Mouse (Mus musculus): Measurements from ENCODE around the gene Itpr2. TPM values are rescaled to one million over a fixed set of nuclear protein-coding genes. Genes with fewer than 3 reads are reported as not detected.
A peak's percentile ranks its signal among the peaks of the same experiment; 100 is the strongest.

Itpr2 gene
- polyA plus RNA-seq, 1 experiment from 2014 or later = 6.2 TPM

DNA sequence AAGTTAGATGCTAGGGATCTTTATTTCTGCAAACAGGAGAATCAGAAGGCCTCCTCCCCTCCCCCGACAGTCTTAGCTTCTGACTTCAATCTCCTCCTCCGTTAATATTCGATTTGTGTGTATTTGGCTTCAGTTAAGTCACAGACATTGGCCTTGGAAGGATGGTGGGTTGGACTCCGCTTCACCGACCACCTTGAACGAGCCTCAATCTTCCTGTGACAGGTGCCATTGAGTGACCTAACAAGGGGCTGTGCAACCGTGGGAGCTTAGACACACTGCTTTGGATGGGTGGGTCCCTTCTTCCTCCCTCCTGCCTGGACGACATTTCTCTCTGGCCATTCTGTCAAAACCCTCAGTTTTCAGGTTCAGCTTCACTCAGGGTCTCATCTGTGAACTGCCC, 366.7 kb downstream of the Itpr2 start:
- no peak overlapping the region for H3K4me2 ChIP-seq (replicated peaks)
- peaks cover 16% of the 10 kb centered on the region for H3K4me1 ChIP-seq (replicated peaks; ENCODE audit: control insufficient read depth, insufficient read depth, low read length)
- 62% methylated on average over 8 of the region's 8 CpGs for WGBS
- no peak for ATAC-seq (ENCODE audit: low FRiP score)
- no peaks in the 10 kb centered on the region for H3K36me3 ChIP-seq (replicated peaks; ENCODE audit: control insufficient read depth, insufficient read depth)
- H3K9ac ChIP-seq = no peak overlapping the region
- H3K4me3 ChIP-seq (replicated peaks; ENCODE audit: low read length) = no peak overlapping the region
- H3K9me3 ChIP-seq (ENCODE audit: control insufficient read depth, low read length) = no peaks in the 10 kb centered on the region
- peak overlapping the region; percentile 71; the same call in 1 of the 2 replicates for H3K27ac ChIP-seq
- no peak for DNase-seq (ENCODE audit: low spot score)
- H3K27me3 ChIP-seq (ENCODE audit: control insufficient read depth, insufficient read depth, low read length) = no peaks in the 10 kb centered on the region

GRCm38 (mm10) chr6:146133921-146134320, 368.1 kb downstream of the Itpr2 start:
- no peak overlapping the region for H3K4me3 ChIP-seq (replicated peaks; ENCODE audit: low read length)
- peaks cover 16% of the 10 kb centered on the region for H3K4me1 ChIP-seq (replicated peaks; ENCODE audit: control insufficient read depth, insufficient read depth, low read length)
- ATAC-seq (ENCODE audit: low FRiP score) (no peak), DNase-seq (ENCODE audit: low spot score) (no peak)
- H3K27ac ChIP-seq = no peak overlapping the region
- no peaks in the 10 kb centered on the region for H3K27me3 ChIP-seq (ENCODE audit: control insufficient read depth, insufficient read depth, low read length)
- no peaks in the 10 kb centered on the region for H3K36me3 ChIP-seq (replicated peaks; ENCODE audit: control insufficient read depth, insufficient read depth)
- 55% methylated on average over 8 of the region's 8 CpGs for WGBS
- no peak overlapping the region for H3K9ac ChIP-seq
- no peaks in the 10 kb centered on the region for H3K9me3 ChIP-seq (ENCODE audit: control insufficient read depth, low read length)
- no peak overlapping the region for H3K4me2 ChIP-seq (replicated peaks)

DNA sequence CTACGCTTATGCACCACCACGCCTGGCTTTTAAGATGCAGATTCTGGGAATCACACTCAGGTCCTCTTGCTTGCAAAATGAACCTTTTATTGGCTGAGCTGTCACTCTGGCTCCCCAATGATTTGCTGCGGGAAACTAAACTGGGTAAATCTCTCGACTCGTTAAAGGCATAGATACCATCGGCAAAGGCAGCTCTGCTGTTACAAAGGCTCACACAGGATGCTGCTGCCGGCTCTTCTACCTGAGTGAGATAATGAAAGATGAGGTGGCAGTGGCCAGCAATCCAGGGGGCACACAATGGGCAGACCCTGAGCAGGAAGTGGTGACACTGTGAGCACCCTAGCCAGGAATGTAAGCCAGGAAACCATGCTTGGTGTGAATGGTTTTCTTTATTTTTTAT, 373.0 kb downstream of the Itpr2 start:
- no peak overlapping the region for H3K4me2 ChIP-seq (replicated peaks)
- WGBS = 84% methylated on average over 7 of the region's 7 CpGs

DNA sequence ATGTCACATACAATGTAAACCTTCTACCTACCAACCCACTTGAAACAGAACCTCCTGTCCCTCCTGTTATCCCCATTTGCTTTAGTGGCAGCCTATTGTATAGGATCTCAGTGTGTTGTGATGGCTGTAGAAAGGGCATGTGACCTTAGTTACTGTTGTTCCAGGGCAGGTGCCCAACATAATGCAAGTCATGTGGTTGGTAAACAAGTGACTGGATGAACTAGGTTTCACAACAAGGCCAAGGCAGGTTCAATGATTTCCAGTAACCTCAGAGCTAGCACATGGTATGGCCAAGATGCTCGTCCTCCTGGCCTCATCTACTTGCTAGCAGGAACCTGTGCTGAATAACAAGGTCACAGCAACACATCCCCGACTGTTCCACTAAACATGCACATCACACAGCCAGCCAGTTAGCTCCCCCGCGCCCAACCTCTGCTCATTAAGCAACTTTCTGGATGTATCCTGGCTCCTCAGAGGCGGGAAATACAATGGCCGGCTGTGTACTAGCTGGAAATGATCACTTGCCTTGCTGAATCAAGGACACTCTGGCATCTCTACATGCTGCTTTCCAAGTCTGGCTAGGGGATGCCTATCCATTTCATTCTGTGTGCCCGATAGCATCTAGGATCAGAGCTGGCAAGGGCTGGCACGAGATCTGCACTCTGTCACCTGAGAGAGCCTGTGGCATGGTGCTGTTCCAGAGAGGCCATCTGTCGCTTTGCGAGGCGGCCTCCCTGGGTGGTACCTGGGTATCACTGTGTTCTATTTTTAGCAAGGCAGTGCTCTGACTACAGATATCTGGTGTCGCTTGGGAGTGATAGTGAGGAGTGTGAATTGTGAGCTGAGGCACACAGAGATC, 375.0 kb downstream of the Itpr2 start:
- Histone ChIP-seq H3K36me3 (replicated peaks; ENCODE audit: control insufficient read depth, insufficient read depth) (no peaks in the 10 kb centered on the region), H3K4me3 (replicated peaks; ENCODE audit: low read length) (no peak overlapping the region)

More for the DNA sequence above, 373.0 kb downstream of the Itpr2 start:
- ATAC-seq (ENCODE audit: low FRiP score) (no peak), DNase-seq (ENCODE audit: low spot score) (no peak)
- Histone ChIP-seq H3K4me1 (replicated peaks; ENCODE audit: control insufficient read depth, insufficient read depth, low read length) (no peaks in the 10 kb centered on the region), H3K4me3 (replicated peaks; ENCODE audit: low read length) (no peak overlapping the region), H3K9me3 (ENCODE audit: control insufficient read depth, low read length) (no peaks in the 10 kb centered on the region), H3K36me3 (replicated peaks; ENCODE audit: control insufficient read depth, insufficient read depth) (no peaks in the 10 kb centered on the region), H3K9ac (no peak overlapping the region), H3K27ac (no peak overlapping the region), H3K27me3 (ENCODE audit: control insufficient read depth, insufficient read depth, low read length) (no peaks in the 10 kb centered on the region)

DNA sequence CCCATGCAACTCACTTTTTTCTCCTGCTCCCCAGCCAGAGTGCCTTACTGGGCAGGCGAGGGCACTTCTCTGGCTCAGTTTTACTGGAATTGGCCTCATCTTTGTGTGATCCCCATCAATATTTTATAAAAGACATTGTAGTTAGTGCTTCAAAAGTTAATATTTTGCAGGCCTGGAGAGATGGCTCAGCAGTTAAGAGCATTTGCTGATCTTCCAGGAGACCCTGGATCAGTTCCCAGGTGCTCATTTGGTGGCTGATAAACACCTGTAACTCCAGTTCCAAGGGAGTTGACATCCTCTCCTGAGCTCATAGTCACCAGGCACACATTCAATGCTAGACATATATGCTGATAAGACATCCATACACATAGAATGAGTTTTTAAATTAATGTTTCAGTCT, 376.4 kb downstream of the Itpr2 start:
- no peak overlapping the region for H3K9ac ChIP-seq
- no peak overlapping the region for H3K4me2 ChIP-seq (replicated peaks)
- 97% methylated on average over 1 of the region's 1 CpGs for WGBS
- H3K27me3 ChIP-seq (ENCODE audit: control insufficient read depth, insufficient read depth, low read length) = no peaks in the 10 kb centered on the region
- H3K4me3 ChIP-seq (replicated peaks; ENCODE audit: low read length) = no peak overlapping the region
- no peaks in the 10 kb centered on the region for H3K9me3 ChIP-seq (ENCODE audit: control insufficient read depth, low read length)
- DNase-seq (ENCODE audit: low spot score) (no peak), ATAC-seq (ENCODE audit: low FRiP score) (no peak)
- no peaks in the 10 kb centered on the region for H3K36me3 ChIP-seq (replicated peaks; ENCODE audit: control insufficient read depth, insufficient read depth)
- no peaks in the 10 kb centered on the region for H3K4me1 ChIP-seq (replicated peaks; ENCODE audit: control insufficient read depth, insufficient read depth, low read length)
- no peak overlapping the region for H3K27ac ChIP-seq

More for the DNA sequence above, 375.0 kb downstream of the Itpr2 start:
- Histone ChIP-seq H3K9me3 (ENCODE audit: control insufficient read depth, low read length) (no peaks in the 10 kb centered on the region), H3K27ac (no peak overlapping the region), H3K9ac (no peak overlapping the region), H3K4me1 (replicated peaks; ENCODE audit: control insufficient read depth, insufficient read depth, low read length) (no peaks in the 10 kb centered on the region), H3K27me3 (ENCODE audit: control insufficient read depth, insufficient read depth, low read length) (no peaks in the 10 kb centered on the region), H3K4me2 (replicated peaks) (no peak overlapping the region)
- no peak for ATAC-seq (ENCODE audit: low FRiP score)
- 82% methylated on average over 12 of the region's 12 CpGs for WGBS
- no peak for DNase-seq (ENCODE audit: low spot score)

GRCm38 (mm10) chr6:146124479-146124878, 377.5 kb downstream of the Itpr2 start:
- Histone ChIP-seq H3K36me3 (replicated peaks; ENCODE audit: control insufficient read depth, insufficient read depth) (no peaks in the 10 kb centered on the region), H3K4me3 (replicated peaks; ENCODE audit: low read length) (no peak overlapping the region), H3K27ac (no peak overlapping the region), H3K9ac (no peak overlapping the region), H3K27me3 (ENCODE audit: control insufficient read depth, insufficient read depth, low read length) (no peaks in the 10 kb centered on the region), H3K4me1 (replicated peaks; ENCODE audit: control insufficient read depth, insufficient read depth, low read length) (no peaks in the 10 kb centered on the region), H3K4me2 (replicated peaks) (no peak overlapping the region), H3K9me3 (ENCODE audit: control insufficient read depth, low read length) (no peaks in the 10 kb centered on the region)
- WGBS = 87% methylated on average over 3 of the region's 3 CpGs
- no peak for DNase-seq (ENCODE audit: low spot score)
- no peak for ATAC-seq (ENCODE audit: low FRiP score)

DNA sequence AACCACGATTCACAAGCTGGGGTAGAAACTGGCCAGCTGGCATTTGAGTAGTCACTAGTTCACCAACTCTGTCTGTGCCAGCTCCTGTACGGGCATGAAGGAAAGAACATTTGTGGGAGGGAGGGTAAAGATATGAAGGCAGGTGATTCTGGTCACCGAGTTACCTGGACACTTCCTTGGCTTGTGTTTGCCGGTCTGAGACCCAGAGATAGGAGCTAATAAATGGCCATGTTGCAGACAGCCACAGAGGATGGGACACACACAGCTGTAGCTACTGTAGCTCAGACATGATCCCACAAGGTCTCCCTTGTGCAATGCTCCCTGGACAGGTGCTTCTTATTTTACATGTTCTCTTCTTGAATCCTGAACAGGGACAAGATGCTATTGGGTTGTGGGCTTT, 378.4 kb downstream of the Itpr2 start:
- Histone ChIP-seq H3K27ac (no peak overlapping the region), H3K9me3 (ENCODE audit: control insufficient read depth, low read length) (no peaks in the 10 kb centered on the region), H3K36me3 (replicated peaks; ENCODE audit: control insufficient read depth, insufficient read depth) (no peaks in the 10 kb centered on the region), H3K4me3 (replicated peaks; ENCODE audit: low read length) (no peak overlapping the region), H3K4me1 (replicated peaks; ENCODE audit: control insufficient read depth, insufficient read depth, low read length) (no peaks in the 10 kb centered on the region), H3K4me2 (replicated peaks) (no peak overlapping the region), H3K9ac (no peak overlapping the region), H3K27me3 (ENCODE audit: control insufficient read depth, insufficient read depth, low read length) (no peaks in the 10 kb centered on the region)
- DNase-seq (ENCODE audit: low spot score) = no peak
- WGBS = 94% methylated on average over 4 of the region's 4 CpGs
- ATAC-seq (ENCODE audit: low FRiP score) = no peak

- Histone ChIP-seq H3K4me3 (replicated peaks; ENCODE audit: low read length) (no peak overlapping the region), H3K4me2 (replicated peaks) (no peak overlapping the region), H3K36me3 (replicated peaks; ENCODE audit: control insufficient read depth, insufficient read depth) (no peaks in the 10 kb centered on the region), H3K27me3 (ENCODE audit: control insufficient read depth, insufficient read depth, low read length) (no peaks in the 10 kb centered on the region), H3K9me3 (ENCODE audit: control insufficient read depth, low read length) (no peaks in the 10 kb centered on the region), H3K4me1 (replicated peaks; ENCODE audit: control insufficient read depth, insufficient read depth, low read length) (0 out of 2 replicates have a peak, but pooled peaks cover 2% of the 10 kb centered on the region), H3K9ac (no peak overlapping the region), H3K27ac (no peak overlapping the region)
- ATAC-seq (ENCODE audit: low FRiP score) = no peak
- 86% methylated on average over 6 of the region's 6 CpGs for WGBS
- DNase-seq (ENCODE audit: low spot score) = no peak
Observed at GRCm38 (mm10) chr6:146120172-146120571, 381.9 kb downstream of the Itpr2 start.

DNA sequence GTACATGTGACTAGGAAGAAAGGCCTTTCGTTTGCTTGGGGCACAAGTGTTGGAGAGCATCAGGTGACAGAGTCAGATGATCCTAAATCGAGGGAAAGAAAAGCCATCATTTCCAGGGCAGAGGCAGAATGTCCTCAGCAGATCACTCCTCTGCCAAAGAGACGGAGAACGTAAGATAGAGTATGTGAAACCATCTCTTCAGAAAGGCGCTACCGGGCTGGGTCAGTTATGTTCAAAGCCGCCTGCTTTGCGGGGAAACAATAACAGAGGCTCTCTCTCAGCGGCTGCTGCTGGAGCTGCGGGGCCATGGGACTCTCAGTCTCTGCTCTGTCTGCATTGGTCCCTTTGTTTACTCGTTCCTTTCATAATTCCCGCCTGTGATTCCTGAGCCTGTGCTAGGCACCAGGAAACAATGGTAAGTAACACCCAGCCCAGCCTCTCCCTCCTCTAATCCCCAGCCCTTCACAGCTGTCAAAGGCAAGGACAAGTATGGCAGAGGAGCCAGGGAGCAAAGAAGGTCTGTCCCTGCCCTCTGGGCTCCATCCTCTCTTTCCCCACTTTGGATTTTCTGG, 387.2 kb downstream of the Itpr2 start:
- 8% methylated on average over 12 of the region's 12 CpGs for WGBS
- DNase-seq (ENCODE audit: low spot score) = peak; percentile 40
- ATAC-seq (ENCODE audit: low FRiP score) = peak; percentile 14; the same call in 1 of the 2 replicates
- Histone ChIP-seq H3K4me1 (replicated peaks; ENCODE audit: control insufficient read depth, insufficient read depth, low read length) (peaks cover 28% of the 10 kb centered on the region), H3K9ac (peak overlapping the region; percentile 10; the same call in 1 of the 2 replicates), H3K9me3 (ENCODE audit: control insufficient read depth, low read length) (no peaks in the 10 kb centered on the region), H3K27ac (no peak overlapping the region), H3K4me2 (replicated peaks) (peak overlapping the region; percentile 29; the same call in 1 of the 2 replicates), H3K4me3 (replicated peaks; ENCODE audit: low read length) (no peak overlapping the region), H3K27me3 (ENCODE audit: control insufficient read depth, insufficient read depth, low read length) (no peaks in the 10 kb centered on the region), H3K36me3 (replicated peaks; ENCODE audit: control insufficient read depth, insufficient read depth) (no peaks in the 10 kb centered on the region)

All from hindbrain, embryonic 14.5 days (tissue).